Mouse (Mus musculus): ENCODE results near the gene Kif4. TPM values are rescaled to one million over a fixed set of nuclear protein-coding genes. Genes with fewer than 3 reads are reported as not detected.
A peak's percentile ranks its signal among the peaks of the same experiment; 100 is the strongest.

The Kif4 gene
- total and polyA plus RNA-seq, 3 experiments, result 3.6 to 66.0 (median 64.4) TPM

DNA sequence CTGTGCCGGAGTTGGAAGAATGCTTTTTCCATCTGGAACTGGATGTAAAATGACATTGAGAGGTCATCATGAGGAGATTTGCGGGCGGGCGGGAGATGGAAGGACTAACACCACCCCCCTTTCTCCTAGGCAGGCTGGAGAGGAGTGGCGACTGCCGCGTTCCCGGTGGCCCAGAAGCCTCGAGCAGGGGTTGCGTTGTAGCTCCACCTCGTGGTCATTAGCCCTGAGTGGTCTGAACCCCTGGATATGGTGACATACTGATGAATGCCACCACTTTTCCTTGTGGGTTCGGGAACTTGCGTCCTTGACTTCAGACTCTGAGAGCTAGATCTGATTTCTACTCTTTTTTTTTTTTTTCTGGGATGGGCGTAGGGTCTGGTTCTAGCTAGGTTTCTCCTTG lies 113.4 kb downstream of the Kif4 start:
- peak; percentile 2 for DNase-seq (ENCODE audit: low spot score)
- H3K9me3 ChIP-seq (replicated peaks), result no peaks in the 10 kb centered on the region
- H3K4me1 ChIP-seq (ENCODE audit: insufficient read depth, low read depth, low read length), result no peaks in the 10 kb centered on the region
- no peaks in the 10 kb centered on the region for H3K36me3 ChIP-seq (replicated peaks)
- no peak for ATAC-seq (ENCODE audit: extremely low read depth, insufficient number of reproducible peaks, low FRiP score, poor library complexity, severe bottlenecking)
- H3K27me3 ChIP-seq (ENCODE audit: insufficient read depth, low read length), result no peaks in the 10 kb centered on the region
- no peak overlapping the region for H3K4me3 ChIP-seq (ENCODE audit: low read depth, low read length)
- TF ChIP-seq GATA1 (IDR thresholded peaks at IDR 0.05; ENCODE audit: borderline replicate concordance, low read length), result no peak
- TF ChIP-seq CTCF (IDR thresholded peaks at IDR 0.05; ENCODE audit: low read depth, low read length), result no peak
- TF ChIP-seq POLR2AphosphoS5 (IDR thresholded peaks at IDR 0.05; ENCODE audit: insufficient replicate concordance, low read depth, low read length), result no peak
- no peak for TF ChIP-seq GATA2 (IDR thresholded peaks at IDR 0.05; ENCODE audit: borderline replicate concordance, low read depth, low read length)
- no peak for TF ChIP-seq TAL1 (conservative IDR thresholded peaks at IDR 0.05; ENCODE audit: low read depth, low read length)

DNA sequence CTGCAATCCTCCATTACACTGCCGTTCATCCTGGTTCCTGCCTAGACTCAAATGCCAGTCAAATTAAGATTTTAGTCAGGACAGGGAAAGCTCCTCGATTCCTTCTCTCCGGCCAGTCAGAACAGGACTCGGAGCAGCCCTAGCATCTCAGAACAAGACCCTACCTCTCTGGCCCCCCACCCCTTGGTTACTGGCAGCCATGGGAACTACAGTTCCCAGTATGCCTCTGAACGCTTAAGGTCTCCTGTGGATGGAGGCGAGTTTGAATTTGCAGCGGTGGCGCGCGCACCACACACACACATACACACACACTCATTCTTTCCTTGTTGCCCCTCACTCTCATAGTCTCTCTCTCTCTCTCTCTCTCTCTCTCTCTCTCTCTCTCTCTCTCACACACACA lies 113.9 kb downstream of the Kif4 start:
- H3K27me3 ChIP-seq (ENCODE audit: insufficient read depth, low read length), result no peaks in the 10 kb centered on the region
- TF ChIP-seq TAL1 (conservative IDR thresholded peaks at IDR 0.05; ENCODE audit: low read depth, low read length), result no peak
- no peak for TF ChIP-seq CTCF (IDR thresholded peaks at IDR 0.05; ENCODE audit: low read depth, low read length)
- no peak for TF ChIP-seq POLR2AphosphoS5 (IDR thresholded peaks at IDR 0.05; ENCODE audit: insufficient replicate concordance, low read depth, low read length)
- ATAC-seq (ENCODE audit: extremely low read depth, insufficient number of reproducible peaks, low FRiP score, poor library complexity, severe bottlenecking), result no peak
- no peak overlapping the region for H3K4me3 ChIP-seq (ENCODE audit: low read depth, low read length)
- H3K4me1 ChIP-seq (ENCODE audit: insufficient read depth, low read depth, low read length), result no peaks in the 10 kb centered on the region
- no peak for DNase-seq (ENCODE audit: low spot score)
- H3K9me3 ChIP-seq (replicated peaks), result no peaks in the 10 kb centered on the region
- no peaks in the 10 kb centered on the region for H3K36me3 ChIP-seq (replicated peaks)

DNA sequence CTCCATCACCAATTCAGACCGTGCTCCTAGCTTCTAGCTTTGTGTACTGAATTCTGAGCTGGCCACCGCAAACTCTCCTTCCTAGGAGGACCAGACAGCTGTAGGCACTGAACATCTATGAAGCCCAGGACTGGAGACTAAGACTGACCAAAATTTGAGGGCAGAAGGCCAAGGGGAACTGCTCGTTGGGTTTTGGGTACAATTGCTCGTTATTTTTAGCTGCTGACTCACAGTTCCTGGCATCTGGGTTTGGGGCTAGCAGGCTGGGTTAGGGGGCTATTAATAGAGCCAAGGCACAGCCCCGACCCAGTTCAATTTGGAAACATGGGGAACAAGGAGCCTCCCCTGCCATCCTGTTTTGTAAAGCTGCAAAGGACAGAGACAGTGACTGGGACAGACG lies 115.2 kb downstream of the Kif4 start:
- H3K27me3 ChIP-seq (ENCODE audit: insufficient read depth, low read length), result no peaks in the 10 kb centered on the region
- no peak overlapping the region for H3K4me3 ChIP-seq (ENCODE audit: low read depth, low read length)
- H3K36me3 ChIP-seq (replicated peaks), result no peaks in the 10 kb centered on the region
- TF ChIP-seq CTCF (IDR thresholded peaks at IDR 0.05; ENCODE audit: low read depth, low read length) (no peak), POLR2AphosphoS5 (IDR thresholded peaks at IDR 0.05; ENCODE audit: insufficient replicate concordance, low read depth, low read length) (no peak), GATA2 (IDR thresholded peaks at IDR 0.05; ENCODE audit: borderline replicate concordance, low read depth, low read length) (no peak), TAL1 (conservative IDR thresholded peaks at IDR 0.05; ENCODE audit: low read depth, low read length) (no peak), GATA1 (IDR thresholded peaks at IDR 0.05; ENCODE audit: borderline replicate concordance, low read length) (no peak)
- ATAC-seq (ENCODE audit: extremely low read depth, insufficient number of reproducible peaks, low FRiP score, poor library complexity, severe bottlenecking) (no peak), DNase-seq (ENCODE audit: low spot score) (no peak)
- no peaks in the 10 kb centered on the region for H3K4me1 ChIP-seq (ENCODE audit: insufficient read depth, low read depth, low read length)
- H3K9me3 ChIP-seq (replicated peaks), result no peaks in the 10 kb centered on the region

DNA sequence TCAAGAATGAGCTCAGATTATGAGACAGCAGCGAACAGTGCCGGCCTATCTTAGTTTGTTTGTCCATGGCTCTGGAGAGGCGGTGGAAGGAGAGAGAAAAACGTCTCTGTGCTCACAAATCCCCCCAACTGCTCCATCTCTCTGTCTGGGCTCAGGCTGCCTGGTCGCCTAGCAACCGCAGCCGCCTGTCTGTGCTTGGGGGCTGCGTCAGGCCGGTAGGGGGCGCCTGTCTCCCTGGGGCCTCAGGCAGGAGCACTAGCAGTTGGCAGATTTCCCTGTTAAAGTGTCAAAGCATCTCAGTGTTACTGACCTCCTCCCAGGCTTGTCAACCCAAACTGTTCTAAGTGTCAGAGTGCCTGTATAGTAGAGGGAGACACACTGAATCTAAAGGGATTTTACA lies 116.4 kb downstream of the Kif4 start:
- no peak for ATAC-seq (ENCODE audit: extremely low read depth, insufficient number of reproducible peaks, low FRiP score, poor library complexity, severe bottlenecking)
- H3K4me1 ChIP-seq (ENCODE audit: insufficient read depth, low read depth, low read length), result no peaks in the 10 kb centered on the region

DNA sequence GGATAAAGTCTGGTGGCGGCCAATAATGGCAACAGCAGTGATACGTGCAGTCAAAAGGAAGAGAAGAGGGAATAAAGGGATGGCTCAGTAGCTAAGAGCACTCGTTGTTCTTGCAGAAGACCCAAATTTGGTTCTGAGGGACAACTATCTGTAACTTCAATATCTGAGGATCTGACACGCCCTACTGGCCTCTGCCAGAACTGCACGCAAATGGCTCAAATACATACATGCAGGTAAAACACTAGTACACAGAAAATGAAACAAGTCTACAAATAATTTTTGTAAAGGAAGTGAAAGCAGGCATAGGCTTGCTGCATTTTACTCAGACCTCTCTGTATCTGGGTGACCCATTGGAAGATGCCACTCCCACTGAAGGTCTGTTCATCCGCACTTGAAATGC lies 140.3 kb downstream of the Kif4 start:
- ATAC-seq (ENCODE audit: extremely low read depth, insufficient number of reproducible peaks, low FRiP score, poor library complexity, severe bottlenecking) (no peak), DNase-seq (ENCODE audit: low spot score) (no peak)
- Histone ChIP-seq H3K4me1 (ENCODE audit: insufficient read depth, low read depth, low read length) (no peaks in the 10 kb centered on the region), H3K36me3 (replicated peaks) (no peaks in the 10 kb centered on the region), H3K9me3 (replicated peaks) (no peaks in the 10 kb centered on the region), H3K27me3 (ENCODE audit: insufficient read depth, low read length) (0 out of 2 replicates have a peak, but pooled peaks cover 2% of the 10 kb centered on the region), H3K4me3 (ENCODE audit: low read depth, low read length) (no peak overlapping the region)
- TF ChIP-seq TAL1 (conservative IDR thresholded peaks at IDR 0.05; ENCODE audit: low read depth, low read length) (no peak), CTCF (IDR thresholded peaks at IDR 0.05; ENCODE audit: low read depth, low read length) (no peak), GATA2 (IDR thresholded peaks at IDR 0.05; ENCODE audit: borderline replicate concordance, low read depth, low read length) (no peak), POLR2AphosphoS5 (IDR thresholded peaks at IDR 0.05; ENCODE audit: insufficient replicate concordance, low read depth, low read length) (no peak), GATA1 (IDR thresholded peaks at IDR 0.05; ENCODE audit: borderline replicate concordance, low read length) (no peak)

More for the DNA sequence above, 116.4 kb downstream of the Kif4 start:
- H3K4me3 ChIP-seq (ENCODE audit: low read depth, low read length), result no peak overlapping the region
- H3K36me3 ChIP-seq (replicated peaks), result no peaks in the 10 kb centered on the region
- no peaks in the 10 kb centered on the region for H3K9me3 ChIP-seq (replicated peaks)
- peak; percentile 15; the same call in 1 of the 2 replicates for TF ChIP-seq CTCF (IDR thresholded peaks at IDR 0.05; ENCODE audit: low read depth, low read length)
- no peak for TF ChIP-seq GATA2 (IDR thresholded peaks at IDR 0.05; ENCODE audit: borderline replicate concordance, low read depth, low read length)
- peak; percentile 4 for DNase-seq (ENCODE audit: low spot score)
- no peaks in the 10 kb centered on the region for H3K27me3 ChIP-seq (ENCODE audit: insufficient read depth, low read length)

DNA sequence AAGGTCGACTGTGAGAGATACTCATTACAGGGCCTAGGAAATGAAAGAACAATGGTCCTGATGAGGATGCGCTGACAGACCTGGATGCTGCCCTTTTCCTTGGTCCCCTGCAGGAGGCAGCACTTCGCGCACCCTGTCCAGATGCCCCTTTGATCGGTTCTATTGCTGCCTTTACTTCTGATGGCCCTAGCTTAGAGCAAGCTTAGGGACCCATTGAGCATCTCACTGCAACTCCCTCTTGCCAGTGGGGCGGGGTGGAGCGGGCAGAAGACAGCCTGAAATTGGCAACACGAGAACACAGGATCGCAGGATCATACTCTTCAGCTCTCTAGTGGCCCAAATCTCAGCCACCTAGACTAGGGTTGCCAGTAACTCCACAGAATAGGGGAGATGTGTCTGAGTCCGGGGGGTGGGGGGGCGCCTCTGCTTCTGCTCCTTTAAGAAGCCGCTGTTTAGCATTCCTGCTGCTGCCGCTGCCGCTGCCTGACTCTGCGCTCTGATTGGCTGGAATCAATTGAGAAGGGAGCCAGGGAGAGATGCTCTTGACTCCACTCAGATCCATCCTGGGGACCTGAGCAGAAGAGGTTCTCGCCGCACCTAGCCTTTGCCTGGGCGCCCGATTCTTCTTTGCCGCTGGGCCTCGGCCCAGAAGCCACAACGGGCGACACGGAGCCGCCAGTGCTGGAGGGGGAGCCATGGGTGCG lies 141.8 kb downstream of the Kif4 start, which contains the start of gene Dlg3:
TSS of gene Dlg3 (plus strand) at position 542 of the 704 bp plus-strand sequence.
- no peaks in the 10 kb centered on the region for H3K36me3 ChIP-seq (replicated peaks)
- ATAC-seq (ENCODE audit: extremely low read depth, insufficient number of reproducible peaks, low FRiP score, poor library complexity, severe bottlenecking) (no peak), DNase-seq (ENCODE audit: low spot score) (no peak)
- H3K9me3 ChIP-seq (replicated peaks), result no peaks in the 10 kb centered on the region
- H3K4me1 ChIP-seq (ENCODE audit: insufficient read depth, low read depth, low read length), result no peaks in the 10 kb centered on the region
- no peak within 1 kb of the TSS for H3K4me3 ChIP-seq (ENCODE audit: low read depth, low read length)
- no peak for TF ChIP-seq GATA1 (IDR thresholded peaks at IDR 0.05; ENCODE audit: borderline replicate concordance, low read length)
- no peak for TF ChIP-seq TAL1 (conservative IDR thresholded peaks at IDR 0.05; ENCODE audit: low read depth, low read length)
- no peak for TF ChIP-seq CTCF (IDR thresholded peaks at IDR 0.05; ENCODE audit: low read depth, low read length)
- no peak for TF ChIP-seq GATA2 (IDR thresholded peaks at IDR 0.05; ENCODE audit: borderline replicate concordance, low read depth, low read length)
- no peak for TF ChIP-seq POLR2AphosphoS5 (IDR thresholded peaks at IDR 0.05; ENCODE audit: insufficient replicate concordance, low read depth, low read length)
- H3K27me3 ChIP-seq (ENCODE audit: insufficient read depth, low read length), result 0 out of 2 replicates have a peak, but pooled peaks cover 2% of the 10 kb centered on the region
